Mouse (Mus musculus): ENCODE measurements around the gene Rcsd1. TPM values are rescaled to one million over a fixed set of nuclear protein-coding genes. Genes with fewer than 3 reads are reported as not detected.
"Not testable (repeated sequence)": the region's sequence is repeated elsewhere in the genome, so short reads cannot be mapped to it uniquely, and the experiment has no call there.

Rcsd1 gene
- polyA plus RNA-seq, 1 experiment = 4.6 TPM

DNA sequence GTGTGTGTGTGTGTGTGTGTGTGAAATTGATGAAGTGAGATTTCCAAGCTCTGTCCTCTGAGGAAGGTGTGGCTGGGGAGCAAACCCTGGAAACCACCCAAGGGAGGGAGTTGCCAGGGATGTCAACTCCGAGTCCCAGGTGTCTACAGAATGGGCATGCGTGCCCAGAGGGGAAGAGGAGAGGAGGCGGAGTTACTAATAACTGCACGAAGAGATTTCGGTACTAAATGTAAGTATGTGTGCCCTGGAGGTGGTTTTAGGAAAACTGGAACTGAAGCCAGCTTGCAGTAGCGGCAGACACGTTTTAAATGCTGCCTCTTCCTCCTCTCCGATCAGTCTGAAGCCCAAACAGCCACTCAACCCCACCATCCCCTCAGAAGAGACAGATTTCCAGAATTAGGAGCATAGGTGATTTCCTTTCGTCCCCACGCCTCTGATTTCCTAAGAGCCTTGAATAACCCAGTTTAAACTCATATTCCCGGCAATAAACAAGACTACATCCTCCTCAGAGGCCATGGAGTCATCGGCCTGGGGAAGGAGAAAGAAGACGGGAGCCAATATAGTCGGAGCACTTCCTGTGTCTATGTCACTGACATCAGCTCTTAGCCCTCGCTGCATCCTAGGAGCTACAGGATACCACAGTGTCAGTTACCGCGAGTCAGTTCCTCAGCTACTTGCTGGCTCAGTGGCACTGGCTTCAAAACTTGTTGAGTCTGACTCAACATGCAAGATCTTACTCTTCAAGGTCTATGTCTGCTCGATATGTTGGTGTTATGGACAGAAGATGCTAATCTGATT lies 27.3 kb downstream of the Rcsd1 start:
- no peaks in the 10 kb centered on the region for H3K4me1 ChIP-seq (ENCODE audit: control insufficient read depth, insufficient read depth, low read length)
- no peak for TF ChIP-seq CTCF (IDR thresholded peaks at IDR 0.05; ENCODE audit: borderline replicate concordance, insufficient read depth, low read depth, low read length)
- no peak for TF ChIP-seq POLR2A (IDR thresholded peaks at IDR 0.05; ENCODE audit: borderline replicate concordance, insufficient read depth, low read length)
- no peak overlapping the region for H3K27ac ChIP-seq (ENCODE audit: insufficient read depth, low read length)
- no peaks in the 10 kb centered on the region for H3K27me3 ChIP-seq (ENCODE audit: control insufficient read depth, insufficient read depth, low read length)
- H3K4me3 ChIP-seq (replicated peaks; ENCODE audit: insufficient read depth, low read depth, low read length) = no peak overlapping the region
- no peak for DNase-seq
- 80% methylated on average over 18 of the region's 18 CpGs for WGBS

DNA sequence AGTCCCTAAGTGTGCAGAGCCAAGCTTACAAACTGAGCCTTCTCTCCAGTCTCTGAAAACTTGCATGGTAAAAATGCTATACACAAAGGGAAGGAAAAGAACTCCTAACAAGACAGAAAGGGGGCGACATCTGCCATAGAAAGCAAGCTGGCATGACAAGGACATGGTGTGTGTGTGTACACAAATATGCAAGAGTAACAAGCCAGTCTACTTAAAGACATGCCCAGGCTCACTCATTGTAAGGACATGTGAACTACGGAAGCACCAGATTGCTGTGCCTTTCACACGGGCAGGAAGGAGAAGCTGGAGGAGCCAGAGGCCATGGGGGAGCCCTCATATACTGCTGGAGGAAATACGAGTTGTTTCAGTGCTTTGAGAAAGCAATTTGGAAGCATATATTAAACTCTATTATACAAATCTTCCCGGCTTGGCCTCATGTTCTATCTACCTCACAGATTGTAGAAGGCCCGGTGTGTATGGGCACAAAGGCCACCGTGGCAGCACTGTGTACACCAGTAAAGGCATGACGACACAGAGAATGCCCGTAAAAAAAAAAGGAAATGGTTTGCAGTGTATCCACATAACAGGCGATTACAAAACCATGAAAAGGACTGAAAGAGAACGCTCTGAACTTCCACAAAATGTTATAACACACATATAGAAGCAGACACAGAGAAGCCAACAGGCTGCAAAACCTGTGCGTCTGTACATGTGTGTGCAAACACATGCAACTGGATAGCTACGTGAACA lies 28.3 kb downstream of the Rcsd1 start:
- Histone ChIP-seq H3K4me1 (ENCODE audit: control insufficient read depth, insufficient read depth, low read length) (no peaks in the 10 kb centered on the region), H3K4me3 (replicated peaks; ENCODE audit: insufficient read depth, low read depth, low read length) (no peak overlapping the region), H3K27ac (ENCODE audit: insufficient read depth, low read length) (no peak overlapping the region), H3K27me3 (ENCODE audit: control insufficient read depth, insufficient read depth, low read length) (no peaks in the 10 kb centered on the region)
- WGBS = 78% methylated on average over 13 of the region's 13 CpGs
- no peak for DNase-seq
- TF ChIP-seq CTCF (IDR thresholded peaks at IDR 0.05; ENCODE audit: borderline replicate concordance, insufficient read depth, low read depth, low read length) (no peak), POLR2A (IDR thresholded peaks at IDR 0.05; ENCODE audit: borderline replicate concordance, insufficient read depth, low read length) (no peak)

DNA sequence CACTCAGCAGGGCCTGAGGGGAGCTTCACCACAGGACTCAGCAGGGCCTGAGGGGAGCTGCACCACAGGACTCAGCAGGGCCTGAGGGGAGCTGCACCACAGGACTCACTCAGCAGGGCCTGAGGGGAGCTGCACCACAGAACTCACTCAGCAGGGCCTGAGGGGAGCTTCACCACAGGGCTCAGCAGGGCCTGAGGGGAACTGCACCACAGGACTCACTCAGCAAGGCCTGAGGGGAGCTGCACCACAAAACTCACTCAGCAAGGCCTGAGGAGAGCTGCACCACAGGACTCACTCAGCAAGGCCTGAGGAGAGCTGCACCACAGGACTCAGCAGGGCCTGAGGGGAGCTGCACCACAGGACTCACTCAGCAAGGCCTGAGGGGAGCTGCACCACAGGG lies 29.5 kb downstream of the Rcsd1 start:
- not testable (repeated sequence) for H3K27me3 ChIP-seq (ENCODE audit: control insufficient read depth, insufficient read depth, low read length); H3K4me1 ChIP-seq (ENCODE audit: control insufficient read depth, insufficient read depth, low read length); H3K4me3 ChIP-seq (replicated peaks; ENCODE audit: insufficient read depth, low read depth, low read length); H3K27ac ChIP-seq (ENCODE audit: insufficient read depth, low read length); DNase-seq

DNA sequence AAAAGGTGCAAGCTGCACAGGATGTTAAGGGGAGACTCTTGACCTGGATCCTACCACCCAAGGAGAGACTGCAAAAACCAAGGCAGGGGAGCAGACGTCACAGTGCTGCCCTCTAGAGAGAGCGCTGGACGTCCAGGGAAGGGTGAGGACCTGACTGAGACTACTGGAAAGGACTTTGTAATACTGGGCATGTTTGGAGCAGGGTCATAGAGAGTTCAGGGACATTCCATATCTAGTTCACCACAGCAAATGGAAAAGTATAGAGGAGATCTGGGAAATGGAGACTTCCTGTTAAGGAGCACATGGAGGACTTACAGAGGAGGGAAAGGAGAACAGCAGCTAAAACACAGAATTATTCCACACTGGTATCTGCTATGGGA lies 29.9 kb downstream of the Rcsd1 start:
- 60% methylated on average over 3 of the region's 3 CpGs for WGBS

DNA sequence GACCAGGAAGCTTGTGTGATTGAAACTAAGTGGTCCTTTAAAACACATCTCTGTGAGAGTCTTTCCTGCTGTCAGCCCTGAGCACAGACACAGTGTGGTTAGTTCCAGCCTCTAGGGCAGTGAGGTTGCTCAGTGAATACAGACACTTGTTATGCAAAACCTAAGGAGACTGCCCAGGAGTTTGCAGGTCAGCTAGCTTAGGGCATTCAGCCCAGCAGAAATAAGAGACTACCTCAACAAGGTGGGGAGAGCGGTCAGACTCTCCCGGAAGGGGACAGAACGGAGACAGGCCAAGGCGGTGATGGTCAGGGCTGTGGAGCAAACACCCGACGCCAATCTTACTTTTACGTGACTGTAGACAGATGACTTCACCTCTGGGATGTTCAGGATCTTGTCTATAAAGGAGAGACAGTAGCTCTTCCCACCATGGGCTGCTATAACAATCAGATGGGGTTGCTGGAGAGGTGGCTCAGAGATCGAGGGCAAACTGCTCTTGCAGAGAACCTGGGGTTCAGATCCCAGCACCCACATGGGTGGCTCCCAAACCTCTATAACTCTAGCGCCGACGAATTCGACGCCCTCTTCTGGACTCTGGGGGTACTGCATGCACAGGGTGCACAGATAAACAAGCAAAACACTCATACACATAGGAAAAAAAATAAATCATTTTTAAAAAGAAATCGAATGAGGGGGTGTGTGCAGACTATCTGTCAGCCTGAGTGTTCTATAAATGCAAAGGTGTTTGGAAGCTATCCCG lies 30.5 kb downstream of the Rcsd1 start:
- 76% methylated on average over 15 of the region's 15 CpGs for WGBS
- DNase-seq = no peak
- Histone ChIP-seq H3K4me1 (ENCODE audit: control insufficient read depth, insufficient read depth, low read length) (no peaks in the 10 kb centered on the region), H3K4me3 (replicated peaks; ENCODE audit: insufficient read depth, low read depth, low read length) (no peak overlapping the region), H3K27me3 (ENCODE audit: control insufficient read depth, insufficient read depth, low read length) (no peaks in the 10 kb centered on the region), H3K27ac (ENCODE audit: insufficient read depth, low read length) (no peak overlapping the region)
- TF ChIP-seq CTCF (IDR thresholded peaks at IDR 0.05; ENCODE audit: borderline replicate concordance, insufficient read depth, low read depth, low read length) = 0 out of 2 replicates have a peak, but pooled peaks have one; percentile 3
- no peak for TF ChIP-seq POLR2A (IDR thresholded peaks at IDR 0.05; ENCODE audit: borderline replicate concordance, insufficient read depth, low read length)

More for the DNA sequence above, 29.9 kb downstream of the Rcsd1 start:
- no peak for DNase-seq
- H3K4me3 ChIP-seq (replicated peaks; ENCODE audit: insufficient read depth, low read depth, low read length) = no peak overlapping the region
- no peaks in the 10 kb centered on the region for H3K27me3 ChIP-seq (ENCODE audit: control insufficient read depth, insufficient read depth, low read length)
- no peak for TF ChIP-seq CTCF (IDR thresholded peaks at IDR 0.05; ENCODE audit: borderline replicate concordance, insufficient read depth, low read depth, low read length)
- TF ChIP-seq POLR2A (IDR thresholded peaks at IDR 0.05; ENCODE audit: borderline replicate concordance, insufficient read depth, low read length) = no peak
- H3K27ac ChIP-seq (ENCODE audit: insufficient read depth, low read length) = no peak overlapping the region
- H3K4me1 ChIP-seq (ENCODE audit: control insufficient read depth, insufficient read depth, low read length) = no peaks in the 10 kb centered on the region

DNA sequence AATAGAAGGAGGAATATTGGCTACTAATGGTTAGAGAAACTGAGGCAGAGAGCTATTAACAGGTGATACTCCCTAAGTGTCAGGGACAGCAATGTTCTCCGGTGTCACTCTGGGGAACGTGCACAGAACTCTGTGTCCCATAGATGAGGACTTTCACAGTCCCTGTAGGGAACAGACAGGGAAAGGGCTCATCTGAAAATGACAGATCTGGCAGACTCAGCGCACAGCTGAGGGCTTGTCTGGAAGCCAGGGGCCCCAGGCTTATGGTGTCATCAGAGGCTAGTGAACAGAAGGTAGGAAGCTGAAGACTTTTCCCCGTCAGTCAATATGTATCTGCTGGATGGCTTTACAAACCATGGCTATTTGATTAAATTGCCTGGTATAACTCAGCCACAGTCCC lies 32.0 kb downstream of the Rcsd1 start:
- Histone ChIP-seq H3K4me3 (replicated peaks; ENCODE audit: insufficient read depth, low read depth, low read length) (no peak overlapping the region), H3K27ac (ENCODE audit: insufficient read depth, low read length) (no peak overlapping the region), H3K27me3 (ENCODE audit: control insufficient read depth, insufficient read depth, low read length) (no peaks in the 10 kb centered on the region), H3K4me1 (ENCODE audit: control insufficient read depth, insufficient read depth, low read length) (no peaks in the 10 kb centered on the region)
- DNase-seq = no peak
- no peak for TF ChIP-seq POLR2A (IDR thresholded peaks at IDR 0.05; ENCODE audit: borderline replicate concordance, insufficient read depth, low read length)
- TF ChIP-seq CTCF (IDR thresholded peaks at IDR 0.05; ENCODE audit: borderline replicate concordance, insufficient read depth, low read depth, low read length) = no peak
- WGBS = 20% methylated on average over 4 of the region's 4 CpGs

DNA sequence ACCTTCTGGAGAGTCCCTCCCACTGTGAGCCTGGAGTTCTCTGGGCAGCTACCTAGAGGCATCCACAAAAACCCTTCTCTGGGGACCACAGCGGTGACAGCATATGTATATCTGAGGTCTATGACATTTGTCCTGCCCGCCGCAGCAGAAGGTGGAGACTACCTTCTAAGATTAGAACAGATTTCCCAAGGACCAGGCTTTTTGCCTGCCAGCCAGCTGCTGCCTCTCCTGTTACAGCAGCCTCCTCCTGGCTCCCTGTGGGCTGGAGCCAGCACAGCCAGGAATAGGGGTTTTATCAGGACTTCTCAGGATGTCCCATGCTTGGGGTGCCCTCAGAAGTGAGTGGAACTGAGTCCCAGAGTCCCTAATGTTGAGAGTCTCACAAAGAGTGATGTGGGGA lies 32.6 kb downstream of the Rcsd1 start:
- WGBS = 28% methylated on average over 3 of the region's 3 CpGs
- no peak for TF ChIP-seq POLR2A (IDR thresholded peaks at IDR 0.05; ENCODE audit: borderline replicate concordance, insufficient read depth, low read length)
- no peak for TF ChIP-seq CTCF (IDR thresholded peaks at IDR 0.05; ENCODE audit: borderline replicate concordance, insufficient read depth, low read depth, low read length)
- H3K4me3 ChIP-seq (replicated peaks; ENCODE audit: insufficient read depth, low read depth, low read length) = no peak overlapping the region

More for the DNA sequence above, 32.6 kb downstream of the Rcsd1 start:
- DNase-seq = no peak
- no peak overlapping the region for H3K27ac ChIP-seq (ENCODE audit: insufficient read depth, low read length)
- H3K27me3 ChIP-seq (ENCODE audit: control insufficient read depth, insufficient read depth, low read length) = no peaks in the 10 kb centered on the region
- no peaks in the 10 kb centered on the region for H3K4me1 ChIP-seq (ENCODE audit: control insufficient read depth, insufficient read depth, low read length)

Data from cerebellum, adult 2 months (tissue).